Mouse (Mus musculus) embryonic facial prominence, embryonic 15.5 days (tissue): Measurements from ENCODE around the gene Gm7247. TPM values are rescaled to one million over a fixed set of nuclear protein-coding genes. Genes with fewer than 3 reads are reported as not detected.
"Not testable (repeated sequence)": the region's sequence is repeated elsewhere in the genome, so short reads cannot be mapped to it uniquely, and the experiment has no call there.

Source experiments
- ATAC-seq: fragments of 200-750 bp; cut with Nextera tagmentation; 2 replicates; pipeline ENCODE4 v1.8.0; 2017; ENCODE audit warnings: low read depth, moderate TSS enrichment; ENCODE audit not compliant: insufficient number of reproducible peaks, low FRiP score, low TSS enrichment
- H3K27ac ChIP-seq: fragments of 300-500 bp; sonication (generic); replicated peaks from 2 replicates; pipeline ENCODE4 v1.5.1; 2015; ENCODE audit warnings: mild to moderate bottlenecking, inconsistent platforms
- H3K27me3 ChIP-seq: fragments of 300-500 bp; sonication (generic); 2 replicates; pipeline ENCODE4 v1.6.1; 2015; ENCODE audit warnings: inconsistent platforms
- H3K36me3 ChIP-seq: fragments of 300-500 bp; sonication (generic); 2 replicates; pipeline ENCODE4 v1.6.1; 2015; ENCODE audit warnings: mild to moderate bottlenecking, inconsistent platforms
- H3K4me1 ChIP-seq: fragments of 300-500 bp; sonication (generic); 2 replicates; pipeline ENCODE4 v1.6.1; 2015; ENCODE audit warnings: inconsistent platforms
- H3K4me2 ChIP-seq: fragments of 300-500 bp; sonication (generic); replicated peaks from 2 replicates; pipeline ENCODE4 v1.6.1; 2015; ENCODE audit warnings: mild to moderate bottlenecking, inconsistent platforms
- H3K4me3 ChIP-seq: fragments of 300-500 bp; sonication (generic); replicated peaks from 2 replicates; pipeline ENCODE4 v1.5.1; 2015; ENCODE audit warnings: mild to moderate bottlenecking, inconsistent platforms
- H3K9ac ChIP-seq: fragments of 300-500 bp; sonication (generic); 2 replicates; pipeline ENCODE4 v1.6.1; 2015; ENCODE audit warnings: inconsistent platforms
- H3K9me3 ChIP-seq: fragments of 300-500 bp; sonication (generic); replicated peaks from 2 replicates; pipeline ENCODE4 v1.6.1; 2016; ENCODE audit warnings: inconsistent platforms
- WGBS: fragments of 180-500 bp; shearing (Covaris S2); methylation state at CpG from one replicate; pipeline ENCODE4 v1.1.7; 2015; 5-methylcytosine and 5-hydroxymethylcytosine counted together
- polyA plus RNA-seq: library from polyadenylated mRNA; unstranded; fragments of >200 nt; fragmentation: Nextera tagmentation; extraction: Ambion mirVana; gene quantifications from 2 replicates; pipeline ENCODE4 v1.2.1, GENCODE M21; 2015

The Gm7247 gene
- polyA plus RNA-seq, 1 experiment from 2014 or later = not detected

DNA sequence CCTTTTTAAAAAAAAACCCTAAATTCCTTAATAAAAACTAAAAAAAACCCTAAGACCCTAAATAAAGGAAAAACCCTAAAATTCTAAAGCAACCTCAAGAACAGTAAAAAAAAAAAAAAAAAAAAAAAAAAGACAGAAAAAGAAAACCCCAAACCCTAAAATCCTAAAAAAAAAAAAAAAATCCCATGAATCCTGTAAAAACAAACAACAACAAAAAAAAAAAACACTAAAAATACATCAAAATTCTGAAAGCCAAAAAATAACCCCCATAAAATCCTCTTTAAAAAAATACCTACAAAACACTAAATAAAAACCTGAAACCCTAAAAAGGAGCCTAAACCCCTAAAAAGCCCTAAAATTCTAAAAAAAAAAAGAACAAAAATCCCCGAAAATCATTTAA, 135.4 kb downstream of the Gm7247 start:
- no peaks in the 10 kb centered on the region for H3K36me3 ChIP-seq
- WGBS = 95% methylated on average over 1 of the region's 1 CpGs
- no peak overlapping the region for H3K4me3 ChIP-seq
- no peaks in the 10 kb centered on the region for H3K4me1 ChIP-seq
- no peak for ATAC-seq
- no peaks in the 10 kb centered on the region for H3K9me3 ChIP-seq
- H3K4me2 ChIP-seq = no peak overlapping the region
- no peak overlapping the region for H3K9ac ChIP-seq
- H3K27ac ChIP-seq = no peak overlapping the region
- H3K27me3 ChIP-seq = no peaks in the 10 kb centered on the region

- H3K36me3 ChIP-seq = no peaks in the 10 kb centered on the region
- no peaks in the 10 kb centered on the region for H3K4me1 ChIP-seq
- H3K9ac ChIP-seq = no peak overlapping the region
- no peak overlapping the region for H3K4me2 ChIP-seq
- H3K27me3 ChIP-seq = no peaks in the 10 kb centered on the region
- H3K4me3 ChIP-seq = no peak overlapping the region
- no peak overlapping the region for H3K27ac ChIP-seq
- 96% methylated on average over 2 of the region's 2 CpGs for WGBS
- H3K9me3 ChIP-seq = no peaks in the 10 kb centered on the region
- no peak for ATAC-seq
Observed at GRCm38 (mm10) chr14:51497958-51498357, 136.4 kb downstream of the Gm7247 start.

DNA sequence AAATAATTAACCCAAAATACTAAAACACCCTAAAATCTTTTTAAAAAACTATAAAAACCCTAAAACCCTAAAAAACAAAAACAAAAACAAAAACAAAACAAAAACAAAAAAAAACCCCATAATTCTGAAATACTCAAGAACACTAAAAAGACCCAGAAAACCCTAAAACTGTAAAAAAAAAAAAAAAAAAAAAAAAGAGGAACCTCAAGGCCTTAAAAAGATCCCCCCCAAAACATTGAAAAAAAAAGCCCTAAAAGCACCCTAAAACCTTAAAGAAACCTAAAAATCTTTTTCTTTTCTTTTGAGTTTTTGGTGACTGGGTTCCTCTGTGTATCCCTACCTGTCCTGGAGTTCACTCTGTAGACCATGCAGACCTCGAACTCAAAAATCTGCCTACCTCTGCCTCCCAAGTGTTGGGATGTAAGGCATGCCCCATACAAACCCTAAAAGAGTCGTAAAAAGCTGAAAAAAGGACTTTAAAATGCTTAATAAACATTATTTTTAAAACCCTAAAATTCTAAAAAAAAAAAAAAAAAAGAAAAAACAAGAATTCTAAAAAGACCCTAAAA, 138.2 kb downstream of the Gm7247 start:
- ATAC-seq = no peak
- no peak overlapping the region for H3K27ac ChIP-seq
- no peaks in the 10 kb centered on the region for H3K27me3 ChIP-seq
- WGBS = 75% methylated on average over 2 of the region's 2 CpGs
- no peaks in the 10 kb centered on the region for H3K36me3 ChIP-seq
- no peaks in the 10 kb centered on the region for H3K4me1 ChIP-seq
- no peak overlapping the region for H3K9ac ChIP-seq
- no peaks in the 10 kb centered on the region for H3K9me3 ChIP-seq
- no peak overlapping the region for H3K4me2 ChIP-seq
- H3K4me3 ChIP-seq = no peak overlapping the region

GRCm38 (mm10) chr14:51500461-51500860, 138.9 kb downstream of the Gm7247 start:
- Histone ChIP-seq H3K36me3 (no peaks in the 10 kb centered on the region), H3K4me3 (no peak overlapping the region), H3K9ac (no peak overlapping the region), H3K4me1 (no peaks in the 10 kb centered on the region), H3K27me3 (no peaks in the 10 kb centered on the region), H3K4me2 (no peak overlapping the region), H3K9me3 (no peaks in the 10 kb centered on the region), H3K27ac (no peak overlapping the region)
- ATAC-seq = no peak
- WGBS = 87% methylated on average over 4 of the region's 4 CpGs

- Histone ChIP-seq H3K27me3 (no peaks in the 10 kb centered on the region), H3K4me2 (no peak overlapping the region), H3K4me1 (no peaks in the 10 kb centered on the region), H3K9me3 (no peaks in the 10 kb centered on the region), H3K4me3 (no peak overlapping the region), H3K9ac (no peak overlapping the region), H3K36me3 (no peaks in the 10 kb centered on the region), H3K27ac (no peak overlapping the region)
- ATAC-seq = no peak
- 90% methylated on average over 8 of the region's 8 CpGs for WGBS
Observed at GRCm38 (mm10) chr14:51507416-51507815, 145.9 kb downstream of the Gm7247 start.

DNA sequence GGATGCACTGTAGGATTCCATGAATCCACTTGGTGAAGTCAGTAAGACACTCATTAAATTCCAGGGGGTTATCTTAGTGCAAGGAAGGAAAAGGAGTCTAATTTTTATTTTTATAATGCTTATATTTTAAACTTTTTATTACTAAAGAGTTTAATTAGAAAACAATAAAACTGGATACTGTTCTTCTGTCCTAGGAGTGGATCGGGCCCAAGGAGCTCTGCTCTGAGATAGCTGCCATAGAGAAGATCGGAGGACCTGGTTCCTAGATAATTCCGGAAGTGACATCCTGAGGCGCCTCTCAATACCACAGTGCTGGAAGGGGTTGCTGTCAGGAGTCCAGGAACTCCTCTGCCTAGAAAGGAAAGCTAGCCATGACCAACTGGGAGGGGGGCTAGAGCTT, 190.9 kb downstream of the Gm7247 start, which contains the start of gene Gm5622:
TSS of gene Gm5622 (plus strand) at position 301 of the 400 bp plus-strand sequence.
- Histone ChIP-seq H3K27ac (no peak within 1 kb of the TSS), H3K27me3 (no peaks in the 10 kb centered on the region)
- 89% methylated on average over 4 of the region's 4 CpGs for WGBS

DNA sequence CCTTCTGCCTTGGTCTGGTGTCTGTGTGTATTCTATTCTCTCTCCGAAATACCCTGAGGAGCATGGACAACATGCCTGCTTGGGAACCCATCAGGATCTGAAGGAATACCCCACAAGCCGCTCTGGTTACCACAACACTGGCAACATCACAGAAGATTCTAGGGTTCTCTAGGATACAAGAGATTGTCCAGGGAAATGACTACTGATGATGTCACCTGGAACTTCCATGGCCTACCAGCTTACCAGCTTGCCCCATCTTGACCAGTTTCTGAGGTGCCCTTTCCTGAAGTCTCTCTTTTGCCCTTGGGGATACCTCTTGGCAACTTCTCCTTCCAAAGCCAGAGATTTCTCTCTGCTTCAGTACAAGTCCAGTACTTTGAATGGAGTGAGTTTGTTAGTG, 212.4 kb downstream of the Gm7247 start, which contains the start of gene Gm17175:
TSS of gene Gm17175 (minus strand) at position 101 of the 400 bp plus-strand sequence.
- H3K9me3 ChIP-seq, H3K4me3 ChIP-seq, H3K4me1 ChIP-seq, H3K4me2 ChIP-seq, ATAC-seq, H3K36me3 ChIP-seq, H3K9ac ChIP-seq, H3K27ac ChIP-seq, H3K27me3 ChIP-seq: not testable (repeated sequence)
- 90% methylated on average over 2 of the region's 2 CpGs for WGBS

More for the DNA sequence above, 190.9 kb downstream of the Gm7247 start, which contains the start of gene Gm5622:
- no peak for ATAC-seq
- Histone ChIP-seq H3K9me3 (no peaks in the 10 kb centered on the region), H3K4me3 (no peak within 1 kb of the TSS), H3K36me3 (no peaks in the 10 kb centered on the region), H3K4me2 (no peak within 1 kb of the TSS), H3K4me1 (no peaks in the 10 kb centered on the region), H3K9ac (no peak within 1 kb of the TSS)

- 93% methylated on average over 4 of the region's 4 CpGs for WGBS
- not testable (repeated sequence) for H3K9ac ChIP-seq, H3K4me3 ChIP-seq, H3K27ac ChIP-seq, H3K36me3 ChIP-seq, H3K27me3 ChIP-seq, H3K9me3 ChIP-seq, H3K4me1 ChIP-seq, H3K4me2 ChIP-seq, ATAC-seq
Observed at GRCm38 (mm10) chr14:51592039-51592438, 230.5 kb downstream of the Gm7247 start, which contains the start of gene Gm17174. TSS of gene Gm17174 (minus strand) at chr14:51592139.

- Histone ChIP-seq H3K4me2 (no peak within 1 kb of the TSS), H3K4me3 (no peak within 1 kb of the TSS), H3K4me1 (no peaks in the 10 kb centered on the region), H3K27ac (no peak within 1 kb of the TSS), H3K9ac (no peak within 1 kb of the TSS), H3K36me3 (no peaks in the 10 kb centered on the region), H3K9me3 (no peaks in the 10 kb centered on the region), H3K27me3 (no peaks in the 10 kb centered on the region)
- ATAC-seq = no peak
- 80% methylated on average over 1 of the region's 1 CpGs for WGBS
Observed at GRCm38 (mm10) chr14:51611210-51611609, 249.7 kb downstream of the Gm7247 start, which contains the start of gene Gm17078. TSS of gene Gm17078 (minus strand) at chr14:51611310.

Other genes with a start within 250 kb of the Gm7247 start
- gene Eddm3b, start 247.3 kb upstream of the Gm7247 start, polyA plus RNA-seq = not detected in 2 replicates
- gene Rnase6, start 237.8 kb upstream of the Gm7247 start, polyA plus RNA-seq = 0.92 and 2.0 TPM in 2 replicates
- gene Rnase1, start 215.0 kb upstream of the Gm7247 start, polyA plus RNA-seq = 2.9 and 3.2 TPM in 2 replicates
- gene Rnase2b, start 199.5 kb upstream of the Gm7247 start, polyA plus RNA-seq = not detected in 2 replicates
- 0.19 TPM in 1 of 2 replicates, not detected in the other for gene Ang2, start 162.6 kb upstream of the Gm7247 start, polyA plus RNA-seq
- not detected in 2 replicates for gene Ear14, start 158.4 kb upstream of the Gm7247 start, polyA plus RNA-seq
- gene Rnase2a, start 105.6 kb upstream of the Gm7247 start, polyA plus RNA-seq = not detected in 2 replicates
- not detected in 2 replicates for gene Vmn2r88, start 49.1 kb downstream of the Gm7247 start, polyA plus RNA-seq
- gene Vmn2r89, start 90.1 kb downstream of the Gm7247 start, polyA plus RNA-seq = not detected in 2 replicates
- not detected in 2 replicates for gene Gm5622, start 191.0 kb downstream of the Gm7247 start, polyA plus RNA-seq
- gene Gm17175, start 212.3 kb downstream of the Gm7247 start, polyA plus RNA-seq = not detected in 2 replicates
- not detected in 2 replicates for gene Gm17174, start 230.4 kb downstream of the Gm7247 start, polyA plus RNA-seq
- gene Gm17078, start 249.6 kb downstream of the Gm7247 start, polyA plus RNA-seq = not detected in 2 replicates